Mouse (Mus musculus): ENCODE measurements around the gene Ccdc88c.

The Ccdc88c gene

GRCm38 (mm10) chr12:100875960-100876359, 152.9 kb downstream of the Ccdc88c start:
- no peak for DNase-seq

GRCm38 (mm10) chr12:100875553-100875952, 153.3 kb downstream of the Ccdc88c start:
- DNase-seq = no peak

GRCm38 (mm10) chr12:100873612-100874011, 155.2 kb downstream of the Ccdc88c start:
- no peak for DNase-seq

- no peak for DNase-seq
These were observed 157.0 kb downstream of the Ccdc88c start for GRCm38 (mm10) chr12:100871841-100872240.

GRCm38 (mm10) chr12:100871234-100871633, 157.6 kb downstream of the Ccdc88c start:
- no peak for DNase-seq

- DNase-seq = no peak
These were observed 160.7 kb downstream of the Ccdc88c start for GRCm38 (mm10) chr12:100868049-100868622.

- no peak for DNase-seq
These were observed 161.8 kb downstream of the Ccdc88c start for GRCm38 (mm10) chr12:100867097-100867496.

GRCm38 (mm10) chr12:100865509-100866078, 163.3 kb downstream of the Ccdc88c start:
- no peak for DNase-seq

- no peak for DNase-seq
These were observed 163.8 kb downstream of the Ccdc88c start for GRCm38 (mm10) chr12:100865072-100865471.

- DNase-seq = no peak
These were observed 165.9 kb downstream of the Ccdc88c start for GRCm38 (mm10) chr12:100862856-100863446.

GRCm38 (mm10) chr12:100862272-100862671, 166.6 kb downstream of the Ccdc88c start:
- DNase-seq = no peak

All from lung, postnatal 14 days (tissue).